Mouse (Mus musculus) G1E (cell line): Measurements from ENCODE around the gene Atf5. TPM values are rescaled to one million over a fixed set of nuclear protein-coding genes. Genes with fewer than 3 reads are reported as not detected.

ENCODE experiments used
- ATAC-seq: 2 replicates; pipeline ENCODE4 v1.8.0; 2016; ENCODE audit warnings: mild to moderate bottlenecking; ENCODE audit not compliant: insufficient number of reproducible peaks, poor library complexity, low FRiP score, severe bottlenecking; ENCODE audit errors: extremely low read depth
- DNase-seq: peaks from one replicate; pipeline ENCODE4 v3.0.0; 2012; ENCODE audit warnings: low spot score
- H3K27me3 ChIP-seq: 2 replicates; pipeline ENCODE4 v1.6.1; 2012; ENCODE audit warnings: mild to moderate bottlenecking, low read length, inconsistent platforms; ENCODE audit not compliant: insufficient read depth
- H3K36me3 ChIP-seq: replicated peaks from 2 replicates; pipeline ENCODE3; 2012; ENCODE audit warnings: mild to moderate bottlenecking, inconsistent platforms
- H3K4me1 ChIP-seq: 2 replicates; pipeline ENCODE4 v1.6.1; 2012; ENCODE audit warnings: low read depth, low read length, inconsistent platforms, mixed read lengths; ENCODE audit not compliant: insufficient read depth
- H3K4me3 ChIP-seq: 2 replicates; pipeline ENCODE4 v1.5.1; 2012; ENCODE audit warnings: low read depth, mild to moderate bottlenecking, inconsistent platforms, low read length, moderate library complexity, mixed read lengths
- H3K9me3 ChIP-seq: replicated peaks from 2 replicates; pipeline ENCODE4 v1.6.1; 2012; ENCODE audit warnings: inconsistent platforms
- CTCF ChIP-seq: IDR thresholded peaks from 2 replicates; pipeline ENCODE4 v1.5.1; 2012; ENCODE audit warnings: low read depth, low read length, inconsistent platforms, mixed read lengths
- GATA1 ChIP-seq: IDR thresholded peaks from 2 replicates; pipeline ENCODE4 v1.6.1; 2012; ENCODE audit warnings: borderline replicate concordance, low read length, inconsistent platforms, mixed read lengths
- GATA2 ChIP-seq: IDR thresholded peaks from 2 replicates; pipeline ENCODE4 v1.6.1; 2012; ENCODE audit warnings: low read depth, low read length, inconsistent platforms, borderline replicate concordance
- POLR2AphosphoS5 ChIP-seq: IDR thresholded peaks from 2 replicates; pipeline ENCODE4 v1.6.1; 2012; ENCODE audit warnings: low read depth, low read length, inconsistent platforms; ENCODE audit not compliant: insufficient replicate concordance
- TAL1 ChIP-seq: conservative IDR thresholded peaks from 2 replicates; pipeline ENCODE4 v1.6.1; 2012; ENCODE audit warnings: low read depth, low read length, inconsistent platforms, mixed read lengths
- polyA plus RNA-seq: library from polyadenylated mRNA; stranded (reverse); fragments of >175 nt; gene quantifications from 2 replicates; pipeline ENCODE4 v1.2.3, GENCODE M21; 2012
- total RNA-seq, 2 experiments: library from RNA; stranded (forward) in 1 of 2; stranded (reverse) in 1 of 2; fragments of 200-1000 nt in 1 of 2; fragments of >200 nt in 1 of 2; fragmentation: Nextera tagmentation in 1 of 2; gene quantifications; 2 replicates each; pipeline ENCODE4 v1.2.3; 2014 to 2017

The Atf5 gene
- total and polyA plus RNA-seq, 3 experiments = 5.2 to 282 (median 37.7) TPM

- ATAC-seq = no peak
- Histone ChIP-seq H3K27me3 (no peaks in the 10 kb centered on the region), H3K36me3 (peaks cover 65% of the 10 kb centered on the region), H3K9me3 (no peaks in the 10 kb centered on the region), H3K4me3 (no peak overlapping the region), H3K4me1 (peaks cover 28% of the 10 kb centered on the region)
- no peak for DNase-seq
- TF ChIP-seq POLR2AphosphoS5 (no peak), GATA2 (no peak), TAL1 (no peak), CTCF (no peak), GATA1 (no peak)
These were observed 3.7 kb downstream of the Atf5 start for GRCm38 (mm10) chr7:44812651-44813325.

GRCm38 (mm10) chr7:44810819-44811557 is 5.5 kb downstream of the Atf5 start:
- Histone ChIP-seq H3K4me1 (peaks cover 23% of the 10 kb centered on the region), H3K36me3 (peaks cover 54% of the 10 kb centered on the region), H3K4me3 (no peak overlapping the region), H3K9me3 (no peaks in the 10 kb centered on the region), H3K27me3 (peaks cover 7% of the 10 kb centered on the region)
- DNase-seq = no peak
- TF ChIP-seq CTCF (no peak), GATA1 (no peak), POLR2AphosphoS5 (no peak), GATA2 (no peak), TAL1 (no peak)
- ATAC-seq = no peak

GRCm38 (mm10) chr7:44810365-44810764 is 6.1 kb downstream of the Atf5 start:
- TF ChIP-seq POLR2AphosphoS5 (no peak), CTCF (no peak), TAL1 (no peak), GATA2 (no peak), GATA1 (no peak)
- no peak for DNase-seq

GRCm38 (mm10) chr7:44809466-44809865 is 7.0 kb downstream of the Atf5 start:
- peaks cover 23% of the 10 kb centered on the region for H3K27me3 ChIP-seq
- no peak for DNase-seq
- peaks cover 47% of the 10 kb centered on the region for H3K36me3 ChIP-seq
- no peak for ATAC-seq
- TF ChIP-seq CTCF (no peak), POLR2AphosphoS5 (no peak), GATA2 (no peak), GATA1 (no peak), TAL1 (no peak)
- no peaks in the 10 kb centered on the region for H3K9me3 ChIP-seq
- H3K4me1 ChIP-seq = peaks cover 14% of the 10 kb centered on the region
- no peak overlapping the region for H3K4me3 ChIP-seq

More at GRCm38 (mm10) chr7:44810365-44810764, 6.1 kb downstream of the Atf5 start:
- Histone ChIP-seq H3K36me3 (peaks cover 54% of the 10 kb centered on the region), H3K9me3 (no peaks in the 10 kb centered on the region), H3K4me3 (no peak overlapping the region), H3K27me3 (peaks cover 14% of the 10 kb centered on the region), H3K4me1 (peaks cover 23% of the 10 kb centered on the region)
- ATAC-seq = no peak

- TF ChIP-seq TAL1 = no peak
- no peak for TF ChIP-seq CTCF
- Histone ChIP-seq H3K4me1 (peaks cover 9% of the 10 kb centered on the region; the same call in 1 of the 2 replicates), H3K9me3 (no peaks in the 10 kb centered on the region), H3K4me3 (no peak overlapping the region), H3K36me3 (peaks cover 41% of the 10 kb centered on the region), H3K27me3 (peaks cover 27% of the 10 kb centered on the region)
- DNase-seq (no peak), ATAC-seq (no peak)
These were observed 7.5 kb downstream of the Atf5 start for GRCm38 (mm10) chr7:44808927-44809326.

GRCm38 (mm10) chr7:44792781-44793180 is 23.7 kb downstream of the Atf5 start:
- ATAC-seq (no peak), DNase-seq (no peak)
- Histone ChIP-seq H3K27me3 (peaks cover 20% of the 10 kb centered on the region), H3K4me3 (no peak overlapping the region), H3K9me3 (peaks cover 14% of the 10 kb centered on the region), H3K4me1 (no peaks in the 10 kb centered on the region), H3K36me3 (no peaks in the 10 kb centered on the region)
- TF ChIP-seq CTCF (no peak), GATA1 (no peak), GATA2 (no peak), POLR2AphosphoS5 (no peak), TAL1 (no peak)
